Mouse (Mus musculus) forebrain, embryonic 10.5 days (tissue): ENCODE results near the gene Slc22a6. TPM values are rescaled to one million over a fixed set of nuclear protein-coding genes. Genes with fewer than 3 reads are reported as not detected.

ENCODE experiments used
- DNase-seq: peaks from one replicate; pipeline ENCODE4 v3.0.0-alpha.2; 2017; ENCODE audit warnings: low spot score; ENCODE audit errors: extremely low spot score
- H3K27ac ChIP-seq: fragments of 300-500 bp; sonication (generic); 2 replicates; pipeline ENCODE4 v1.5.1; 2016; ENCODE audit warnings: mild to moderate bottlenecking
- H3K27me3 ChIP-seq: fragments of 300-500 bp; sonication (generic); 2 replicates; pipeline ENCODE4 v1.6.1; 2016; ENCODE audit warnings: mild to moderate bottlenecking; ENCODE audit not compliant: poor library complexity, severe bottlenecking
- H3K36me3 ChIP-seq: fragments of 300-500 bp; sonication (generic); replicated peaks from 2 replicates; pipeline ENCODE4 v1.6.1; 2016; ENCODE audit warnings: mild to moderate bottlenecking, moderate library complexity
- H3K4me1 ChIP-seq: fragments of 300-500 bp; sonication (generic); 2 replicates; pipeline ENCODE4 v1.6.1; 2016
- H3K4me3 ChIP-seq: fragments of 300-500 bp; sonication (generic); 2 replicates; pipeline ENCODE4 v1.5.1; 2016; ENCODE audit warnings: mild to moderate bottlenecking, moderate library complexity
- H3K9me3 ChIP-seq: fragments of 300-500 bp; sonication (generic); 2 replicates; pipeline ENCODE4 v1.6.1; 2016; ENCODE audit warnings: mild to moderate bottlenecking, moderate library complexity
- WGBS: fragments of 180-500 bp; shearing (Covaris S2); methylation state at CpG from one replicate; pipeline ENCODE4 v1.1.7; 2016; 5-methylcytosine and 5-hydroxymethylcytosine counted together
- polyA plus RNA-seq: library from polyadenylated mRNA; unstranded; fragments of >200 nt; fragmentation: Nextera tagmentation; extraction: Ambion mirVana; gene quantifications from 2 replicates; pipeline ENCODE4 v1.2.1, GENCODE M21; 2016

Gene Slc22a6
- polyA plus RNA-seq: 0.06 TPM in 1 of 2 replicates, not detected in the other

DNA sequence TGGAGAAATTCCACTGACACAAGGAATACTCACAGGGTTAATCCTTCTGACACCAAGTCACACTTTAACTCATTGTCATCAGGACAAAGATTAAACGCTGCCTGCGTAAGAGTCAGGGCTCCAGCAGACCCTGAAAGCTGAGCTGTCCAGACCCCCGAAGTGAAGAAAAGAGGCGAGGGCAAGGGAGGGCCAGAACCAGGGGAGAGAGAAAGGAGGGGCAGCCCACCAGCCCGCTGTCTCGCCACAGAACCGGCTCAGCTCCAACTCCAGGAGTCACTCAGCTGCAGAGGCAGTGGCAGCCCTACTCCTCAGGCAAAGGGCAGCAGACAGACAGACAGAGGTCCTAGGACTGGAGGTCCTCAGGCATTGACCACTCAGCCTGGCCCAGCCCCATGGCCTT, at the start of gene Slc22a6:
Gene Slc22a6, plus strand, starts transcription at position 136 of the 400 bp plus-strand sequence.
- Histone ChIP-seq H3K9me3 (no peaks in the 10 kb centered on the region), H3K4me1 (peaks cover 8% of the 10 kb centered on the region), H3K27ac (no peak within 1 kb of the TSS), H3K4me3 (no peak within 1 kb of the TSS), H3K27me3 (no peaks in the 10 kb centered on the region), H3K36me3 (no peaks in the 10 kb centered on the region)
- no peak for DNase-seq
- WGBS: 11% methylated on average over 7 of the region's 7 CpGs

DNA sequence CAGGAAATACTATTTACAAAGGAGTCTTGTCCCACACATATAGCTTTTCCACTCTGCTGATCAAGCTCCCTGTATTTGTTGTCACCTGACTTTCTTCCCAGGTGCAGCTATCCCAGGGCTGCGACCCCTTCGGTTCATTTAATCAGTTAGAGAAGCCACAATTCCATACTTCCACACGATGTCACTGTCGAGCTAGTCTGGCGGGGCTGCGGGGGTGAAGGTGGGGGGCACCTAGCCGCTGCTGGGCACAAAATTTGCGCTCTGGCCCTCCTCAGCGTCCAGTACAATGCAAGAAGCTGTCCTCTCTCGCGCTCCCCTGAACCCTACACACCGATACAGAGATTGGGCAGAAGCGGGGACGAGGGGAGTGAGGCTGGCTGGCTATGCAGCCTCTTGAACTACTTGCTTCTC, 48.4 kb upstream of the Slc22a6 start:
- Histone ChIP-seq H3K36me3 (no peaks in the 10 kb centered on the region), H3K27me3 (no peaks in the 10 kb centered on the region), H3K4me3 (peak overlapping the region; percentile 42), H3K4me1 (peaks cover 14% of the 10 kb centered on the region), H3K27ac (peak overlapping the region; percentile 60; the same call in 1 of the 2 replicates), H3K9me3 (no peaks in the 10 kb centered on the region)
- 4% methylated on average over 14 of the region's 14 CpGs for WGBS
- DNase-seq: peak; percentile 34

- WGBS: 72% methylated on average over 2 of the region's 2 CpGs
- H3K9me3 ChIP-seq: no peaks in the 10 kb centered on the region
These were observed 47.3 kb upstream of the Slc22a6 start for GRCm38 (mm10) chr19:8570341-8571040.

DNA sequence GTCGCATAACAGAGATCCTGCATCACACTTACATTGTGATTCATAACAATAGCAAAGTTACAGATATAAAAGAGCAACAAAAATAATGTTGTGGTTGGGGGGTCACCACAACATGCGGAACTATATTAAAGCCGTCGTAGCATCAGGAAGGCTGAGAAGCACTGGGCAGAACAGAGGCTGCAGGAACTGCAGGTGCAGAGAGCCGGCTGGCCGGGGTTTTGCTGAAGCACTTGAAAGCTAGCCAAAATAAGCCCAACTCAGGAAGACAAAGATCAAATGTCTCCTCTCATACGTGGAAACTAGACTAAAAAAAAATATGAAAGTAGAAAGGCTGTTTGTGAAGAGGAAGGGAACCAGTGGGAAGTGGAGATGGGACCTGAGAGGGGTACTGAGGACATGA, 46.1 kb upstream of the Slc22a6 start:
- no peaks in the 10 kb centered on the region for H3K9me3 ChIP-seq
- H3K36me3 ChIP-seq: no peaks in the 10 kb centered on the region
- H3K27me3 ChIP-seq: no peaks in the 10 kb centered on the region
- peaks cover 6% of the 10 kb centered on the region for H3K4me1 ChIP-seq
- no peak overlapping the region for H3K27ac ChIP-seq
- no peak overlapping the region for H3K4me3 ChIP-seq
- DNase-seq: no peak
- 82% methylated on average over 7 of the region's 7 CpGs for WGBS

More at GRCm38 (mm10) chr19:8570341-8571040, 47.3 kb upstream of the Slc22a6 start:
- Histone ChIP-seq H3K4me1 (peaks cover 14% of the 10 kb centered on the region), H3K36me3 (no peaks in the 10 kb centered on the region), H3K4me3 (no peak overlapping the region), H3K27me3 (no peaks in the 10 kb centered on the region), H3K27ac (no peak overlapping the region)
- no peak for DNase-seq

GRCm38 (mm10) chr19:8572485-8572884, 45.4 kb upstream of the Slc22a6 start:
- peaks cover 6% of the 10 kb centered on the region for H3K4me1 ChIP-seq
- no peak for DNase-seq
- no peak overlapping the region for H3K27ac ChIP-seq
- no peaks in the 10 kb centered on the region for H3K36me3 ChIP-seq
- H3K4me3 ChIP-seq: no peak overlapping the region
- 54% methylated on average over 3 of the region's 3 CpGs for WGBS
- H3K9me3 ChIP-seq: no peaks in the 10 kb centered on the region
- no peaks in the 10 kb centered on the region for H3K27me3 ChIP-seq

DNA sequence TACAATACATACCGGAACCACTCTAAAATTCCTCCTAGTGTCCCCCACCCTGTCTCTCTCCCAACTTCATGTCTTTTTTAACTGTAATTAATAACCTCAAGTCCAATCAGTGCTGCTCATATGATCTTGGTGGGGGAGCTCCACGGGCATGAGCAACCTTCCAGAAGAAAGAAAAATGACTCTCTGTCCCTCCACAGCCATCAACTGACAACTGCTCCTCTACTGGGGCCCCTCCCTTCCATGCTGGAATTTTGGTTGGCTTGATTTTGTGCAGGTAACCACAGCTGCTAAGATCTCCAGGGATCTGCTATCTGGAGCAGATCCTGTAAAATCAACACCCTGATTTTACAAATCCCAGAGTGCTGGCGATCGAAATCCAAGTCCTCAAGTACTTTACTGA, 40.4 kb upstream of the Slc22a6 start:
- Histone ChIP-seq H3K9me3 (no peaks in the 10 kb centered on the region), H3K36me3 (no peaks in the 10 kb centered on the region), H3K4me3 (no peak overlapping the region), H3K27ac (no peak overlapping the region), H3K4me1 (peaks cover 8% of the 10 kb centered on the region), H3K27me3 (peaks cover 9% of the 10 kb centered on the region)
- 86% methylated on average over 4 of the region's 4 CpGs for WGBS
- no peak for DNase-seq

- DNase-seq: peak; percentile 65
- peak overlapping the region; percentile 74 for H3K27ac ChIP-seq
- WGBS: 9% methylated on average over 24 of the region's 24 CpGs
These were observed 39.4 kb upstream of the Slc22a6 start for GRCm38 (mm10) chr19:8578293-8578969.

GRCm38 (mm10) chr19:8578970-8579342, 38.9 kb upstream of the Slc22a6 start:
- DNase-seq: no peak
- peak overlapping the region; percentile 74; the same call in 1 of the 2 replicates for H3K27ac ChIP-seq
- peaks cover 9% of the 10 kb centered on the region for H3K27me3 ChIP-seq
- no peaks in the 10 kb centered on the region for H3K9me3 ChIP-seq
- H3K4me3 ChIP-seq: peak overlapping the region; percentile 46
- H3K36me3 ChIP-seq: no peaks in the 10 kb centered on the region
- WGBS: 83% methylated on average over 2 of the region's 2 CpGs
- H3K4me1 ChIP-seq: peaks cover 8% of the 10 kb centered on the region

More at GRCm38 (mm10) chr19:8578293-8578969, 39.4 kb upstream of the Slc22a6 start:
- no peaks in the 10 kb centered on the region for H3K36me3 ChIP-seq
- no peaks in the 10 kb centered on the region for H3K9me3 ChIP-seq
- peak overlapping the region; percentile 46 for H3K4me3 ChIP-seq
- H3K27me3 ChIP-seq: peaks cover 9% of the 10 kb centered on the region
- peaks cover 8% of the 10 kb centered on the region for H3K4me1 ChIP-seq

DNA sequence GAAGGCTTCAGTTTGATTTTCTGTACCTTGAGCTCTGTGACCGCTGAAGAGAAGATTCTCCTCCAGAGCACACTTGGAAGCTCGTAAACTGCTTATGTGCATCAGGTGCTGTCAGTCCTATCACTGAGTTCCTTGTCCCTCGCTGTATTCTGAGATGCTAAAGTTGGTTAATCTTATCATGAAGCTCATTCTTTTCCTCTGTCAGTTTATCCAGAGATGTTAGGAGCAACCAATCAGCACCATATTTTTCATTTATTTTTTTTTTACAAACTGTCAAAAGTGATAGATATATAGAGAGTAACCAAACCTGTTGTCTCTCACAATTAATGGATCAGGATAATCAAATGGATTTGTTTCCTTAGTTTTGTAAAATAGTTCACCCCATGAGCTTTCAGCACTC, 32.5 kb upstream of the Slc22a6 start:
- H3K4me3 ChIP-seq: no peak overlapping the region
- DNase-seq: no peak
- no peaks in the 10 kb centered on the region for H3K4me1 ChIP-seq
- no peaks in the 10 kb centered on the region for H3K36me3 ChIP-seq
- 92% methylated on average over 3 of the region's 3 CpGs for WGBS
- H3K9me3 ChIP-seq: no peaks in the 10 kb centered on the region
- H3K27ac ChIP-seq: no peak overlapping the region
- H3K27me3 ChIP-seq: no peaks in the 10 kb centered on the region

DNA sequence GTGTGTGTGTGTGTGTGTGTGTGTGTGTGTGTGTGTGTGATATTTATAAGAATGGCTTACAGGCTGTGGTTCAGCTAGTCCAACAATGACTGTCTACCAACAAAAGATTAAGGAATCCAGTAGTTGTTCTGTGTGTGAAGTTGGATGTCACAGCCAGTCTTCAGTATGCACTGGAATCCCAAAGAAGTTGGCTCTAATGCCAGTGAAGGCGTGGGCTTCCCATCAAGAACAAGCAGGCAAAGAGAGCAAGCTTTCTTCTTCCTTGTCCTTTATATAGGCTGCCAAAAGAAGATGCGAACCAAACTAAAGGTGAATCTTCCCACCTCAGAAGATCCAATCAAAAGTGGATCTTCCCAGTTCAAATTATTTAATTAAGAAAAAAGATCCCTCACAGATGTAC, 31.9 kb upstream of the Slc22a6 start:
- no peaks in the 10 kb centered on the region for H3K27me3 ChIP-seq
- WGBS: 79% methylated on average over 2 of the region's 2 CpGs
- H3K9me3 ChIP-seq: no peaks in the 10 kb centered on the region
- H3K27ac ChIP-seq: no peak overlapping the region
- no peak for DNase-seq
- H3K4me1 ChIP-seq: peaks cover under 1% of the 10 kb centered on the region
- no peak overlapping the region for H3K4me3 ChIP-seq
- no peaks in the 10 kb centered on the region for H3K36me3 ChIP-seq

- Histone ChIP-seq H3K9me3 (no peaks in the 10 kb centered on the region), H3K27ac (no peak overlapping the region), H3K27me3 (no peaks in the 10 kb centered on the region), H3K4me1 (peaks cover 5% of the 10 kb centered on the region), H3K36me3 (no peaks in the 10 kb centered on the region), H3K4me3 (no peak overlapping the region)
- DNase-seq: no peak
- 67% methylated on average over 3 of the region's 3 CpGs for WGBS
These were observed 31.5 kb upstream of the Slc22a6 start for GRCm38 (mm10) chr19:8586350-8586749.

DNA sequence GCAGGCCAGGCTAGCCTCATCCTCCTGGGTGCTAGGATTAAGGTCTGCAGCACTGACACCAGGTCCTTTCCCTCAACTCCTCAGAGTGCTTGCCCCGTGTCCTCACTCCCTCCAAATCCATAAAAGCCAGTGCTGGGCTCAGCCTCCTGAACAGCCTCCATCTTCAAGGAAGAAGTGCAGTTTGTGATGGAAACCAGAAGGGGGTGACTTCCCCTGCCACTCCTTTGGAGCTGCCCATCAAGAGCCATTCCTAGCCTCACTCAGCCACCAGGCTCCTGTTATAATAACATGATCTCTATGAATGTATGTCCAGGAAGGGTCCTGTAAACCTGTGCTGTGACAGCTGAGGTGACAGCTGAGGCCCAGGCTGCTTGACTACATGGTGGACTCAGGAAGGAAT, 30.5 kb upstream of the Slc22a6 start:
- H3K9me3 ChIP-seq: no peaks in the 10 kb centered on the region
- no peak for DNase-seq

GRCm38 (mm10) chr19:8590954-8591353, 26.9 kb upstream of the Slc22a6 start, which contains the start of gene Slc22a8:
Gene Slc22a8 (plus strand): TSS chr19:8591254.
- DNase-seq: no peak
- Histone ChIP-seq H3K27me3 (no peaks in the 10 kb centered on the region), H3K4me1 (peaks cover 31% of the 10 kb centered on the region), H3K27ac (peak within 1 kb of the TSS; percentile 20; the same call in 1 of the 2 replicates), H3K36me3 (no peaks in the 10 kb centered on the region), H3K4me3 (no peak within 1 kb of the TSS), H3K9me3 (no peaks in the 10 kb centered on the region)
- WGBS: 67% methylated on average over 8 of the region's 8 CpGs

More for the DNA sequence above, 30.5 kb upstream of the Slc22a6 start:
- Histone ChIP-seq H3K27me3 (no peaks in the 10 kb centered on the region), H3K4me3 (no peak overlapping the region), H3K27ac (no peak overlapping the region), H3K36me3 (no peaks in the 10 kb centered on the region), H3K4me1 (peaks cover 10% of the 10 kb centered on the region)
- 63% methylated on average over 1 of the region's 1 CpGs for WGBS
